Mouse (Mus musculus) CH12.LX (cell line): Measurements from ENCODE around the gene Pcgf3. TPM values are rescaled to one million over a fixed set of nuclear protein-coding genes. Genes with fewer than 3 reads are reported as not detected.

Experiments used
- DNase-seq: peaks from one replicate; pipeline ENCODE4 v3.0.0-alpha.2; 2013; ENCODE audit errors: extremely low read depth
- H3K27ac ChIP-seq: 2 replicates; pipeline ENCODE4 v1.5.1; 2012; ENCODE audit warnings: low read depth, mild to moderate bottlenecking, control low read depth, moderate library complexity; ENCODE audit not compliant: insufficient read depth
- H3K27me3 ChIP-seq: replicated peaks from 2 replicates; pipeline ENCODE3; 2012; ENCODE audit warnings: inconsistent platforms
- H3K36me3 ChIP-seq, 2 experiments: replicated peaks in 1 of 2; 2 replicates each; pipeline versions ENCODE3 to v1.6.1; 2012; ENCODE audit warnings: inconsistent platforms in 1 of 2, low read length in 1 of 2, mild to moderate bottlenecking in 1 of 2, mixed read lengths in 1 of 2, moderate library complexity in 1 of 2; ENCODE audit not compliant: control insufficient read depth in 1 of 2, insufficient read depth in 1 of 2
- H3K4me1 ChIP-seq, 2 experiments: 2 replicates each; pipeline ENCODE4 v1.6.1; 2012; ENCODE audit warnings: inconsistent platforms in 1 of 2, moderate library complexity in 1 of 2; ENCODE audit not compliant: insufficient read depth in 2 of 2, control insufficient read depth in 1 of 2
- H3K4me2 ChIP-seq: 2 replicates; pipeline ENCODE4 v1.6.1; 2012; ENCODE audit warnings: low read depth, mild to moderate bottlenecking, control low read depth; ENCODE audit not compliant: poor library complexity, insufficient read depth, severe bottlenecking
- H3K4me3 ChIP-seq, 3 experiments: fragments of 150-350 bp in 1 of 3; sonication (generic) in 1 of 3; replicated peaks in 1 of 3; 2 replicates each; pipeline versions ENCODE3 to v1.5.1; 2011 to 2012; ENCODE audit warnings: low read depth in 2 of 3, low read length in 2 of 3, mild to moderate bottlenecking in 2 of 3, moderate library complexity in 2 of 3, control low read depth in 1 of 3, improper control_type of control experiment in 1 of 3, inconsistent platforms in 1 of 3, mixed read lengths in 1 of 3; ENCODE audit not compliant: poor library complexity in 1 of 3
- H3K79me2 ChIP-seq: replicated peaks from 2 replicates; pipeline ENCODE4 v1.6.1; 2012; ENCODE audit warnings: mild to moderate bottlenecking, moderate library complexity; ENCODE audit not compliant: control insufficient read depth, poor library complexity, insufficient read depth, severe bottlenecking; ENCODE audit errors: extremely low read depth
- H3K9ac ChIP-seq: 2 replicates; pipeline ENCODE4 v1.6.1; 2012; ENCODE audit warnings: low read depth, mild to moderate bottlenecking, control low read depth, moderate library complexity; ENCODE audit not compliant: insufficient read depth
- H3K9me3 ChIP-seq: replicated peaks from 2 replicates; pipeline ENCODE3; 2012; ENCODE audit warnings: low read length, inconsistent platforms, mixed read lengths
- BHLHE40 ChIP-seq: IDR thresholded peaks from 2 replicates; pipeline ENCODE4 v1.6.1; 2011; ENCODE audit warnings: mild to moderate bottlenecking, low read depth, low read length, improper control_type of control experiment
- CTCF ChIP-seq, 2 experiments: IDR thresholded peaks in 1 of 2; conservative IDR thresholded peaks in 1 of 2; 2 replicates each; pipeline ENCODE4 v1.5.1; 2011 to 2012; ENCODE audit warnings: low read depth in 2 of 2, low read length in 2 of 2, improper control_type of control experiment in 1 of 2, inconsistent platforms in 1 of 2, mild to moderate bottlenecking in 1 of 2, moderate library complexity in 1 of 2
- E2F4 ChIP-seq: IDR thresholded peaks from 2 replicates; pipeline ENCODE4 v1.6.1; 2011; ENCODE audit warnings: low read depth, low read length, improper control_type of control experiment; ENCODE audit not compliant: insufficient replicate concordance
- IRF4 ChIP-seq: IDR thresholded peaks from 2 replicates; pipeline ENCODE4 v1.6.1; 2014; ENCODE audit warnings: low read depth, mild to moderate bottlenecking, inconsistent platforms, low read length, improper control_type of control experiment
- KAT2A ChIP-seq: IDR thresholded peaks from 2 replicates; pipeline ENCODE4 v1.6.1; 2012; ENCODE audit warnings: low read length, improper control_type of control experiment, inconsistent platforms; ENCODE audit not compliant: insufficient replicate concordance
- MAX ChIP-seq: IDR thresholded peaks from 2 replicates; pipeline ENCODE4 v1.6.1; 2011; ENCODE audit warnings: low read length, improper control_type of control experiment
- MYC ChIP-seq: IDR thresholded peaks from 2 replicates; pipeline ENCODE4 v1.6.1; 2011; ENCODE audit warnings: low read depth, mild to moderate bottlenecking, improper control_type of control experiment, low read length
- NELFE ChIP-seq: IDR thresholded peaks from 2 replicates; pipeline ENCODE4 v1.6.1; 2011; ENCODE audit warnings: low read depth, low read length, improper control_type of control experiment
- PAX5 ChIP-seq: IDR thresholded peaks from 2 replicates; pipeline ENCODE4 v1.6.1; 2012; ENCODE audit warnings: low read length, inconsistent platforms, mixed read lengths
- POLR2A ChIP-seq: IDR thresholded peaks from 2 replicates; pipeline ENCODE4 v1.6.1; 2011; ENCODE audit warnings: low read depth, mild to moderate bottlenecking, improper control_type of control experiment, low read length
- POLR2AphosphoS2 ChIP-seq: IDR thresholded peaks from 2 replicates; pipeline ENCODE4 v1.6.1; 2011; ENCODE audit warnings: low read depth, low read length, improper control_type of control experiment
- RCOR1 ChIP-seq: conservative IDR thresholded peaks from 2 replicates; pipeline ENCODE4 v1.6.1; 2012; ENCODE audit warnings: low read depth, mild to moderate bottlenecking, inconsistent platforms, low read length, improper control_type of control experiment
- TBP ChIP-seq: conservative IDR thresholded peaks from 2 replicates; pipeline ENCODE4 v1.6.1; 2011; ENCODE audit warnings: low read depth, low read length, improper control_type of control experiment
- TCF12 ChIP-seq: IDR thresholded peaks from 2 replicates; pipeline ENCODE4 v1.6.1; 2014; ENCODE audit warnings: low read depth, mild to moderate bottlenecking, inconsistent platforms, low read length, improper control_type of control experiment
- USF1 ChIP-seq: IDR thresholded peaks from 2 replicates; pipeline ENCODE4 v1.6.1; 2014; ENCODE audit warnings: low read depth, mild to moderate bottlenecking, inconsistent platforms, low read length, improper control_type of control experiment
- ZC3H11A ChIP-seq: IDR thresholded peaks from 2 replicates; pipeline ENCODE4 v1.6.1; 2012; ENCODE audit warnings: low read depth, mild to moderate bottlenecking, inconsistent platforms, low read length, improper control_type of control experiment
- dilution Hi-C: fragments of 300-500 bp; cut with MboI; formaldehyde crosslinking; loops from 2 replicates; pipeline ENCODE4 v1.14.3; 2020; ENCODE audit warnings: low sequenced_read_pairs; ENCODE audit not compliant: extremely low pct_unique_long_range_greater_than_20kb, extremely low pct_ligation_motif_present
- in situ Hi-C: fragments of 300-500 bp; cut with MboI; formaldehyde crosslinking; loops from 3 replicates; pipeline ENCODE4 v1.14.3; 2019; ENCODE audit warnings: low sequenced_read_pairs, low pct_ligation_motif_present, low pct_unique_long_range_greater_than_20kb, mixed read lengths
- polyA plus RNA-seq: library from polyadenylated mRNA; unstranded; fragments of >175 nt; gene quantifications from 2 replicates; pipeline ENCODE4 v1.2.1, GENCODE M21; 2012; ENCODE audit warnings: low read depth; ENCODE audit not compliant: insufficient read length
- total RNA-seq, 2 experiments: library from RNA; depleted of rRNA; stranded (reverse); fragments of 300-350 nt in 1 of 2; fragments of >200 nt in 1 of 2; gene quantifications; 2 replicates each; pipeline ENCODE4 v1.2.3; 2012 to 2014

Gene Pcgf3
- total and polyA plus RNA-seq, 3 experiments: 5.5 to 18.8 (median 6.0) TPM

DNA sequence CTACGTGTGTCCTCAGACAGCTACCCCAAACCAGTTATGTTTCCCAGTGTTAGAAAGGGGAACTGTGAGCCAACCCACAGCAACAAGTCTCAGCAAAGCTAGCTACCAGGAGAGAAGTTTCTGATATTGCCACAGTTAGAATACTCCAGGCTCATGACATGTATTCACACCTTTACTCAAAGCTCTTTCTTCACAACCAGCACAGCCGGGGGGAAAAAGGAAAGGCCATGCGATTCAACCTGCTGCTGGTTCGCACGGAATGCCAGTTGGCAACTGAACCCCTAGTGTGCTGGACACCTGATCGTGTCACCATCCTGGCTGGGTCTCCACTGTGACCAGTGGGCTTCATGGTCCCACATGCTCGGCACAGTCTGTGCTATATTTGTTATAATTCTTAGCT is 13.2 kb upstream of the Pcgf3 start:
- no peaks in the 10 kb centered on the region for H3K79me2 ChIP-seq
- in situ Hi-C loops: loop anchor here (25.0 kb wide), 1 partner anchor 214 kb away; the partner anchor contains the start of genes Dgkq and Idua
- no peak for TF ChIP-seq POLR2A
- no peak for TF ChIP-seq ZC3H11A
- TF ChIP-seq POLR2AphosphoS2: no peak
- no peak for TF ChIP-seq CTCF (conservative IDR thresholded peaks at IDR 0.05 in 1 of 2, IDR thresholded peaks at IDR 0.05 in 1 of 2; ENCODE audit: low read depth in 2 of 2, low read length in 2 of 2)
- TF ChIP-seq RCOR1: no peak
- TF ChIP-seq NELFE: no peak
- TF ChIP-seq, all 38 proteins: peak for 0
- Histone ChIP-seq H3K4me1 (no peaks in the 10 kb centered on the region), H3K27ac (no peak overlapping the region), H3K27me3 (peaks cover 22% of the 10 kb centered on the region), H3K9me3 (no peaks in the 10 kb centered on the region), H3K4me3 (no peak overlapping the region), H3K36me3 (no peaks in the 10 kb centered on the region), H3K4me2 (no peak overlapping the region), H3K9ac (no peak overlapping the region)
- no peak for DNase-seq
- dilution Hi-C loops: no loop called here

DNA sequence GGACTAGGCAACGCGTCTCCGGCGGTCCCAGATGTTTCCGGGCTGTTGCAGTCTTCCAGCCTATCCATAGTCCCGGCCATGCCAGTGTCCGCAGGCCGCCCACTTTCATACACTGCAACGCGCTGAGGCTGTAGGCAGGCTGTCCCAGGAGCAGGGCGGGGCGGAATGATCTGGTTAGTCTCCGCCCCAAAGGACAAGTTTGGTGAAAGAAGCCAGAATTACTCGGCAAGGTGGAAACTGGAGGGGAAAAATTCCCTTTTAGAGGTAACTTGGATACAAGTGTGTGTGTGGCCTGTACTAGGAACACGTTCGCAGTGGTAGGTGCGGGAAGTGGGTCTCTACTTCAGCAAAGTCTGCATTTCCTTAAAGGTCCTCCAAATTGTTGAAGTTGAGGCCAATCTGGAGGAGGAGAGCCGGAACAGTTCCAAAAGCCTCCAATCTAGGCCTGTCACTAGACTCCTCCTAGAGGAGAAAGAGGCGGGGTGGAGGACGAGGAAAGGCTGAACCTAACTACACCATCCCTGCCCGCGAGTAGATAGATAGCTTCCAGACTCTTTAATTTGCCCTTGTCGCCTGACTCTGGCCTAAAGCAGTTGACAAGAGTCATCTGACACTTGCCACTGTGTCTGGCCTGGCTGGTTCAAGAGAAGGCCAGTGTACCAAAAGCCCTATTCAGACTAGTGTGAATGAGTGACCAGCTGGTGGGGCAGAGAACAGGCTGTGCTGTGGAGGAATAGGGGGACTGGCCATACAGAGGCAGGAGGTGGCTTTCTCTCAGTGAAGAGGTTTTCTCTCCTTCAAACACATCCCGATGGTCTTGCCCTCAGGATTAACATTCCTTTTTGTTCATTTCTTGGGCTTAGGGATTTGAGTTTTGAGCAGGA is 12.0 kb upstream of the Pcgf3 start, which contains the start of gene Mfsd7a:
Gene Mfsd7a, minus strand, starts transcription at position 107 of the 884 bp plus-strand sequence.
- in situ Hi-C loops (loop anchor here (25.0 kb wide), 1 partner anchor 213 kb away; the partner anchor contains the start of genes Dgkq and Idua), dilution Hi-C loops (no loop called here)
- no peaks in the 10 kb centered on the region for H3K4me1 ChIP-seq
- no peak within 1 kb of the TSS for H3K4me3 ChIP-seq
- TF ChIP-seq BHLHE40 (no peak), TBP (no peak), TCF12 (no peak)
- H3K27ac ChIP-seq: no peak within 1 kb of the TSS
- DNase-seq: no peak
- no peaks in the 10 kb centered on the region for H3K36me3 ChIP-seq
- H3K79me2 ChIP-seq: no peaks in the 10 kb centered on the region
- H3K9me3 ChIP-seq: no peaks in the 10 kb centered on the region
- H3K27me3 ChIP-seq: peaks cover 22% of the 10 kb centered on the region
- no peak within 1 kb of the TSS for H3K4me2 ChIP-seq
- no peak within 1 kb of the TSS for H3K9ac ChIP-seq

DNA sequence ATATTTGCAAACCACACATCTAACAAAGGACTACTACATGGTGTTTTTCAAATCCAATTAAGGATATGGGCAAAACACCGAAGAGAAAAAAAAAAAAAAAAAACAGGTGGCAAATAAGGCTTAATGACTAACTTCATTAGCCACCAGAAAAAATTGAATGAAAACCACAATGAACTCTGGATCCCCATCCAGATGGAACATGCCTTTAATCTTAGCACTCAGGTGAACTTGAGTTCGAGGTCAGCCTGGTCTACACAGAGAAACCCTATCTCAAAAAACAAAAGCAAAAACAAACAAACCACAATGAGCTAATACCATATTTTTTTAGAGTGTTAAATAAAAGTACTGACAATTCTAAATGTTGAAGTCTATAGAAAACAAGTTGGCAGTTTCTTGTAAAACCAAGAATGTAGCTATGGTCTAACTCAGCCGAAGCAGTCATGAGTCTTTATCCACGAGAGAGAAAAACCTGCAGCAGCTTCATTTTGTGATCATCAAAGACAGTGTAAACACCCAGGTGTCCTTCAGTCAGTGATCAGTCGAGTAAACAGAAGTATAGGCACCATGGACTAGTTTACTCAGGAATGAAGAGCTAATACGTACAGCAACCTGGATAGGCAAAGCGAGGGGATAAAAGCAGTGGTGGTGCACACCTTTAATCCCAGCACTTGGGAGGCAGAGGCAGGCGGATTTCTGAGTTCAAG is 10.0 kb upstream of the Pcgf3 start:
- H3K27me3 ChIP-seq: peaks cover 20% of the 10 kb centered on the region
- dilution Hi-C loops (no loop called here), in situ Hi-C loops (no loop called here)
- H3K9ac ChIP-seq: no peak overlapping the region
- H3K4me1 ChIP-seq: no peaks in the 10 kb centered on the region
- H3K79me2 ChIP-seq: no peaks in the 10 kb centered on the region
- H3K9me3 ChIP-seq: no peaks in the 10 kb centered on the region
- no peak for TF ChIP-seq USF1
- no peak for TF ChIP-seq MAX
- TF ChIP-seq IRF4: no peak
- no peak for TF ChIP-seq NELFE
- TF ChIP-seq ZC3H11A: no peak
- TF ChIP-seq MYC: no peak
- no peak for TF ChIP-seq POLR2AphosphoS2
- TF ChIP-seq KAT2A: no peak
- TF ChIP-seq E2F4: no peak
- no peak for TF ChIP-seq PAX5
- DNase-seq: no peak
- H3K4me3 ChIP-seq: no peak overlapping the region
- H3K4me2 ChIP-seq: no peak overlapping the region
- no peaks in the 10 kb centered on the region for H3K36me3 ChIP-seq
- H3K27ac ChIP-seq: no peak overlapping the region
